Comparison of ENCODE assay signal across 27 mouse cellular contexts in the genomic region with DNA sequence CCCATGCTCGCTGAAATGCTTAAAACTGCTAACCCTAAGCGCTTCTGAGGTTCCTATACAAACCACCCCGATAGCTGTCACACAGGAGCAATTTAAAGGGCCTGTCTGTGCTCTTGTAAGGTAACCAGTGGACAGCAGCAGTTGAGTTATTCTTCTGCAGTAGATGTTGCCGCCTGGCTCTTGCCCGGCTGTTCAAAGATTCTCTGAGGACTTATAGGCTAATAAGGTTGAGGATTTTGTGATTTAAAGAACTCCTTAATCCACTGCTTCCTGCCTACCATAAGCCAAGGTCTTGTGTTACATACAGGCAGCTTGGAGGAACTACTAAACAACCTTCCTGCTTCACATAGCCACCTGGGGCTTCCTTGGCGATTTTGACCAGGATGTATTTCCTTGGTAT. TPM values are rescaled to one million over a fixed set of nuclear protein-coding genes. Genes with fewer than 3 reads are reported as not detected.
DNase-seq lines count a peak whose midpoint lies in the region; ATAC-seq lines count a peak whose summit lies in the region.
"Had no signal": no experiment of that assay in that cellular context is flagged by ENCODE, and none has a peak within 500 bp of the region (broad histone marks: within the 10 kb centered on the region; RNA-seq: fewer than 3 reads in every experiment).

A gene (plus strand): TSS at position 301 of the 400 bp plus-strand sequence.

- ATAC-seq in midbrain, embryonic 11.5 days (ENCODE audit: low FRiP score), result no peak
- no peak for ATAC-seq in midbrain, embryonic 15.5 days (replicated peaks)
- no peak for ATAC-seq in liver, embryonic 12.5 days
- no peak for ATAC-seq in liver, embryonic 16.5 days (ENCODE audit: low read depth)
- ATAC-seq in hindbrain, embryonic 13.5 days (ENCODE audit: low FRiP score), result no peak
- ATAC-seq in kidney, embryonic 15.5 days (replicated peaks; ENCODE audit: low FRiP score), result no peak
- ATAC-seq: forebrain, embryonic 13.5 days; forebrain, embryonic 16.5 days; hindbrain, embryonic 16.5 days; Patski had no signal

- 64% methylated on average over 6 of the region's 6 CpGs for WGBS in midbrain, embryonic 11.5 days
- WGBS in midbrain, embryonic 15.5 days, result 68% methylated on average over 6 of the region's 6 CpGs
- 65% methylated on average over 6 of the region's 6 CpGs for WGBS in liver, embryonic 12.5 days (ENCODE audit: insufficient replicate concordance)
- 51% methylated on average over 6 of the region's 6 CpGs for WGBS in liver, embryonic 16.5 days (ENCODE audit: insufficient replicate concordance)
- WGBS in hindbrain, embryonic 13.5 days, result 83% methylated on average over 6 of the region's 6 CpGs
- WGBS in kidney, embryonic 15.5 days, result 70% methylated on average over 6 of the region's 6 CpGs

- H3K27ac ChIP-seq in midbrain, embryonic 11.5 days (ENCODE audit: low read depth, low read length), result no peak within 1 kb of the TSS
- no peak within 1 kb of the TSS for H3K27ac ChIP-seq in midbrain, embryonic 15.5 days
- H3K27ac ChIP-seq in liver, embryonic 12.5 days, result peak within 1 kb of the TSS; percentile 61
- H3K27ac ChIP-seq in liver, embryonic 16.5 days (ENCODE audit: low read length), result peak within 1 kb of the TSS; percentile 61
- H3K27ac ChIP-seq in hindbrain, embryonic 13.5 days, result no peak within 1 kb of the TSS; the same call in 1 of the 2 replicates
- no peak within 1 kb of the TSS for H3K27ac ChIP-seq in kidney, embryonic 15.5 days
- H3K27ac ChIP-seq: forebrain, embryonic 10.5 days; forebrain, embryonic 13.5 days; gastrocnemius, adult 2 months; hindbrain, embryonic 12.5 days had no signal

- no peaks in the 10 kb centered on the region for H3K9me3 ChIP-seq in midbrain, embryonic 11.5 days (ENCODE audit: control insufficient read depth, low read length)
- no peaks in the 10 kb centered on the region for H3K9me3 ChIP-seq in midbrain, embryonic 15.5 days
- no peaks in the 10 kb centered on the region for H3K9me3 ChIP-seq in liver, embryonic 12.5 days (replicated peaks)
- H3K9me3 ChIP-seq in liver, embryonic 16.5 days (replicated peaks; ENCODE audit: control insufficient read depth, low read length), result no peaks in the 10 kb centered on the region
- H3K9me3 ChIP-seq in hindbrain, embryonic 13.5 days, result no peaks in the 10 kb centered on the region
- no peaks in the 10 kb centered on the region for H3K9me3 ChIP-seq in kidney, embryonic 15.5 days (replicated peaks)
- H3K9me3 ChIP-seq: forebrain, embryonic 10.5 days; forebrain, embryonic 13.5 days; G1E; hindbrain, embryonic 12.5 days had no signal

- H3K36me3 ChIP-seq in midbrain, embryonic 11.5 days (ENCODE audit: control insufficient read depth, insufficient read depth, low read length), result no peaks in the 10 kb centered on the region
- no peaks in the 10 kb centered on the region for H3K36me3 ChIP-seq in midbrain, embryonic 15.5 days (replicated peaks)
- no peaks in the 10 kb centered on the region for H3K36me3 ChIP-seq in liver, embryonic 12.5 days
- no peaks in the 10 kb centered on the region for H3K36me3 ChIP-seq in liver, embryonic 16.5 days (ENCODE audit: control insufficient read depth, insufficient read depth)
- no peaks in the 10 kb centered on the region for H3K36me3 ChIP-seq in hindbrain, embryonic 13.5 days
- no peaks in the 10 kb centered on the region for H3K36me3 ChIP-seq in kidney, embryonic 15.5 days
- H3K36me3 ChIP-seq: forebrain, embryonic 10.5 days; G1E; hindbrain, embryonic 12.5 days had no signal

- no peak within 1 kb of the TSS for H3K4me2 ChIP-seq in midbrain, embryonic 11.5 days
- no peak within 1 kb of the TSS for H3K4me2 ChIP-seq in midbrain, embryonic 15.5 days
- no peak within 1 kb of the TSS for H3K4me2 ChIP-seq in liver, embryonic 12.5 days
- no peak within 1 kb of the TSS for H3K4me2 ChIP-seq in liver, embryonic 16.5 days (ENCODE audit: low read depth, low read length)
- no peak within 1 kb of the TSS for H3K4me2 ChIP-seq in hindbrain, embryonic 13.5 days
- no peak within 1 kb of the TSS for H3K4me2 ChIP-seq in kidney, embryonic 15.5 days
- H3K4me2 ChIP-seq: forebrain, embryonic 13.5 days; heart, embryonic 11.5 days; hindbrain, embryonic 12.5 days had no signal

- no peak within 1 kb of the TSS for H3K4me3 ChIP-seq in midbrain, embryonic 11.5 days (ENCODE audit: low read depth, low read length)
- no peak within 1 kb of the TSS for H3K4me3 ChIP-seq in midbrain, embryonic 15.5 days
- H3K4me3 ChIP-seq in liver, embryonic 12.5 days, result no peak within 1 kb of the TSS
- H3K4me3 ChIP-seq in liver, embryonic 16.5 days (ENCODE audit: low read depth, low read length), result no peak within 1 kb of the TSS
- no peak within 1 kb of the TSS for H3K4me3 ChIP-seq in hindbrain, embryonic 13.5 days
- H3K4me3 ChIP-seq in kidney, embryonic 15.5 days (replicated peaks), result no peak within 1 kb of the TSS
- H3K4me3 ChIP-seq: forebrain, embryonic 10.5 days; forebrain, embryonic 13.5 days; gastrocnemius, adult 2 months; hindbrain, embryonic 12.5 days had no signal

- H3K9ac ChIP-seq in midbrain, embryonic 11.5 days (ENCODE audit: low read length), result no peak within 1 kb of the TSS
- H3K9ac ChIP-seq in midbrain, embryonic 15.5 days, result no peak within 1 kb of the TSS
- no peak within 1 kb of the TSS for H3K9ac ChIP-seq in liver, embryonic 12.5 days
- no peak within 1 kb of the TSS for H3K9ac ChIP-seq in liver, embryonic 16.5 days (ENCODE audit: low read depth, low read length)
- H3K9ac ChIP-seq in hindbrain, embryonic 13.5 days, result no peak within 1 kb of the TSS
- H3K9ac ChIP-seq in kidney, embryonic 15.5 days, result no peak within 1 kb of the TSS
- H3K9ac ChIP-seq: forebrain, embryonic 13.5 days; hindbrain, embryonic 12.5 days had no signal

- H3K27me3 ChIP-seq in midbrain, embryonic 11.5 days (ENCODE audit: control insufficient read depth, insufficient read depth, low read length), result no peaks in the 10 kb centered on the region
- no peaks in the 10 kb centered on the region for H3K27me3 ChIP-seq in midbrain, embryonic 15.5 days (replicated peaks)
- 0 out of 2 replicates have a peak, but pooled peaks cover 3% of the 10 kb centered on the region for H3K27me3 ChIP-seq in liver, embryonic 12.5 days (replicated peaks)
- H3K27me3 ChIP-seq in liver, embryonic 16.5 days (ENCODE audit: control insufficient read depth, insufficient read depth, low read depth, low read length), result no peaks in the 10 kb centered on the region
- H3K27me3 ChIP-seq in hindbrain, embryonic 13.5 days, result no peaks in the 10 kb centered on the region
- H3K27me3 ChIP-seq in kidney, embryonic 15.5 days, result peaks cover 2% of the 10 kb centered on the region; the same call in 1 of the 2 replicates
- H3K27me3 ChIP-seq: CH12.LX; forebrain, embryonic 13.5 days; hindbrain, embryonic 12.5 days had no signal

- peak; percentile 4 for DNase-seq in midbrain, embryonic 11.5 days (ENCODE audit: low spot score, missing footprints)
- DNase-seq: adrenal gland, postnatal 10 days; adrenal gland, postnatal 36 days; B cell, adult 2 months; cerebellum, adult 18-20 months; cerebellum, adult 9-10 months; cerebellum, postnatal 14 days; gastrocnemius, adult 2 months; gastrocnemius, postnatal 14 days had no signal

- H3K4me1 ChIP-seq in midbrain, embryonic 11.5 days (ENCODE audit: control insufficient read depth, insufficient read depth, low read length), result no peaks in the 10 kb centered on the region
- H3K4me1 ChIP-seq in midbrain, embryonic 15.5 days, result no peaks in the 10 kb centered on the region
- H3K4me1 ChIP-seq in liver, embryonic 12.5 days, result no peaks in the 10 kb centered on the region
- H3K4me1 ChIP-seq in liver, embryonic 16.5 days (ENCODE audit: control insufficient read depth, low read depth, low read length), result peaks cover 3% of the 10 kb centered on the region; the same call in 1 of the 2 replicates
- H3K4me1 ChIP-seq in hindbrain, embryonic 13.5 days (replicated peaks), result no peaks in the 10 kb centered on the region
- no peaks in the 10 kb centered on the region for H3K4me1 ChIP-seq in kidney, embryonic 15.5 days
- H3K4me1 ChIP-seq: forebrain, embryonic 10.5 days; forebrain, embryonic 13.5 days; hindbrain, embryonic 12.5 days had no signal

RNA-seq across cellular contexts. Expression of the gene that starts here (rescaled TPM):
- 0.08 and 0.12 TPM in 2 replicates for polyA plus RNA-seq in midbrain, embryonic 11.5 days (2014; fragmentation: Nextera tagmentation; extraction: Ambion mirVana)
- 0.06 and 0.17 TPM in 2 replicates for polyA plus RNA-seq in midbrain, embryonic 15.5 days (2015; fragmentation: Nextera tagmentation; extraction: Ambion mirVana)
- 3.2 and 3.5 TPM in 2 replicates for polyA plus RNA-seq in liver, embryonic 12.5 days (2016; fragmentation: Nextera tagmentation; extraction: Ambion mirVana)
- 6.7 and 7.1 TPM in 2 replicates for polyA plus RNA-seq in liver, embryonic 16.5 days (2015; fragmentation: Nextera tagmentation; extraction: Ambion mirVana)
- 0.30 and 0.47 TPM in 2 replicates for polyA plus RNA-seq in hindbrain, embryonic 13.5 days (2015; fragmentation: Nextera tagmentation; extraction: Ambion mirVana)
- 0.06 TPM in 1 of 2 replicates, not detected in the other for polyA plus RNA-seq in kidney, embryonic 15.5 days (2015; fragmentation: Nextera tagmentation; extraction: Ambion mirVana)
- polyA plus RNA-seq: embryonic facial prominence, embryonic 11.5 days; embryonic facial prominence, embryonic 14.5 days; forebrain, embryonic 10.5 days; forebrain, embryonic 13.5 days; G1E; heart, embryonic 14.5 days; heart, postnatal 0 days; Patski had no signal

Comparison
In these comparisons a context has a peak if more than half of its experiments do, and no peak if none do; other contexts are left out.
1. Peak in DNase-seq in midbrain, embryonic 11.5 days; RNA of the gene not detected or under 1 TPM.
2. H3K27ac ChIP-seq: peak in liver, embryonic 12.5 days (single experiment) and liver, embryonic 16.5 days (single experiment); none in midbrain, embryonic 11.5 days (single experiment), midbrain, embryonic 15.5 days (single experiment), hindbrain, embryonic 13.5 days (single experiment) and kidney, embryonic 15.5 days (single experiment).